Comparison of ENCODE assay signal across 16 mouse cellular contexts in genomic region chr5:146223786-146224185, GRCm38 (mm10). TPM values are rescaled to one million over a fixed set of nuclear protein-coding genes. Genes with fewer than 3 reads are reported as not detected.
DNase-seq lines count a peak whose midpoint lies in the region; ATAC-seq lines count a peak whose summit lies in the region.
"Had no signal": no experiment of that assay in that cellular context is flagged by ENCODE, and none has a peak within 500 bp of the region (broad histone marks: within the 10 kb centered on the region; RNA-seq: fewer than 3 reads in every experiment).

No protein-coding gene starts in this region.

- no peak overlapping the region for H3K27ac ChIP-seq in embryonic facial prominence, embryonic 14.5 days (replicated peaks; ENCODE audit: low read depth, low read length)
- no peak overlapping the region for H3K27ac ChIP-seq in embryonic facial prominence, embryonic 10.5 days (replicated peaks)
- no peak overlapping the region for H3K27ac ChIP-seq in kidney, embryonic 14.5 days (ENCODE audit: low read depth, low read length)
- H3K27ac ChIP-seq: liver, embryonic 14.5 days had no signal

- H3K9ac ChIP-seq in embryonic facial prominence, embryonic 14.5 days (ENCODE audit: low read depth, low read length) = no peak overlapping the region
- H3K9ac ChIP-seq in kidney, embryonic 14.5 days (ENCODE audit: low read depth, low read length) = no peak overlapping the region
- H3K9ac ChIP-seq: liver, embryonic 14.5 days had no signal

- peaks cover 5% of the 10 kb centered on the region; the same call in 1 of the 2 replicates for H3K4me1 ChIP-seq in embryonic facial prominence, embryonic 14.5 days (ENCODE audit: control insufficient read depth, insufficient read depth, low read length)
- peaks cover 11% of the 10 kb centered on the region for H3K4me1 ChIP-seq in embryonic facial prominence, embryonic 10.5 days
- H3K4me1 ChIP-seq in kidney, embryonic 14.5 days (ENCODE audit: control insufficient read depth, insufficient read depth, low read length) = peaks cover 7% of the 10 kb centered on the region; the same call in 1 of the 2 replicates

- ATAC-seq in embryonic facial prominence, embryonic 14.5 days (ENCODE audit: low read depth) = no peak
- ATAC-seq in kidney, embryonic 14.5 days (ENCODE audit: low FRiP score, low TSS enrichment) = no peak
- ATAC-seq: inflammation-experienced regulatory T-cells, adult 6 months had no signal

- no peak overlapping the region for H3K4me2 ChIP-seq in embryonic facial prominence, embryonic 14.5 days (ENCODE audit: low read depth, low read length)
- H3K4me2 ChIP-seq in kidney, embryonic 14.5 days (replicated peaks; ENCODE audit: low read depth, low read length) = no peak overlapping the region
- H3K4me2 ChIP-seq: heart, embryonic 11.5 days; midbrain, embryonic 11.5 days had no signal

- peaks cover 8% of the 10 kb centered on the region; the same call in 1 of the 2 replicates for H3K36me3 ChIP-seq in embryonic facial prominence, embryonic 14.5 days (ENCODE audit: control insufficient read depth, insufficient read depth, low read length)
- H3K36me3 ChIP-seq in embryonic facial prominence, embryonic 10.5 days (replicated peaks) = peaks cover 10% of the 10 kb centered on the region
- H3K36me3 ChIP-seq in kidney, embryonic 14.5 days (ENCODE audit: control insufficient read depth, insufficient read depth, low read length) = peaks cover 6% of the 10 kb centered on the region; the same call in 1 of the 2 replicates

- 75% methylated on average over 5 of the region's 5 CpGs for WGBS in embryonic facial prominence, embryonic 14.5 days
- WGBS in embryonic facial prominence, embryonic 10.5 days = 88% methylated on average over 5 of the region's 5 CpGs
- 85% methylated on average over 5 of the region's 5 CpGs for WGBS in kidney, embryonic 14.5 days

- no peak overlapping the region for H3K4me3 ChIP-seq in embryonic facial prominence, embryonic 14.5 days (ENCODE audit: low read depth, low read length)
- no peak overlapping the region for H3K4me3 ChIP-seq in embryonic facial prominence, embryonic 10.5 days
- no peak overlapping the region for H3K4me3 ChIP-seq in kidney, embryonic 14.5 days (ENCODE audit: low read length)

- DNase-seq in embryonic facial prominence, embryonic 14.5 days (ENCODE audit: low spot score) = peak; percentile 59
- DNase-seq in embryonic facial prominence, embryonic 10.5 days (ENCODE audit: low spot score) = no peak
- DNase-seq in kidney, postnatal 36 days = peak; percentile 47 to 70
- DNase-seq in lung, postnatal 10 days = peak; percentile 21
- DNase-seq in lung, postnatal 4 days = no peak
- DNase-seq in lung, postnatal 36 days = peak; percentile 50
- no peak for DNase-seq in embryo, embryonic 11 days
- DNase-seq: cerebellum, adult 11 months; heart, postnatal 4 days; thymus, adult 18-20 months had no signal

- H3K9me3 ChIP-seq in embryonic facial prominence, embryonic 14.5 days (ENCODE audit: control insufficient read depth, low read length) = no peaks in the 10 kb centered on the region
- H3K9me3 ChIP-seq in embryonic facial prominence, embryonic 10.5 days = no peaks in the 10 kb centered on the region
- H3K9me3 ChIP-seq in kidney, embryonic 14.5 days (ENCODE audit: control insufficient read depth, low read length) = no peaks in the 10 kb centered on the region

- H3K27me3 ChIP-seq in embryonic facial prominence, embryonic 14.5 days (replicated peaks; ENCODE audit: control insufficient read depth, insufficient read depth, low read length) = no peaks in the 10 kb centered on the region
- H3K27me3 ChIP-seq in embryonic facial prominence, embryonic 10.5 days (replicated peaks; ENCODE audit: low read depth, poor library complexity, severe bottlenecking) = no peaks in the 10 kb centered on the region
- H3K27me3 ChIP-seq in kidney, embryonic 14.5 days (ENCODE audit: control insufficient read depth, insufficient read depth, low read length) = no peaks in the 10 kb centered on the region

RNA-seq across cellular contexts. Expression of gene Rnf6, which starts 2.4 kb away (rescaled TPM):
- polyA plus RNA-seq in embryonic facial prominence, embryonic 14.5 days (2014; fragmentation: Nextera tagmentation; extraction: Ambion mirVana) = 41.5 and 41.6 TPM in 2 replicates
- polyA plus RNA-seq in embryonic facial prominence, embryonic 10.5 days (2016; fragmentation: Nextera tagmentation; extraction: Ambion mirVana) = 28.7 and 30.7 TPM in 2 replicates
- 29.5 and 38.2 TPM in 2 replicates for polyA plus RNA-seq in kidney, embryonic 14.5 days (2014; fragmentation: Nextera tagmentation; extraction: Ambion mirVana)

RNA-seq across cellular contexts. Expression of gene Cdk8, which starts 7.2 kb away (rescaled TPM):
- polyA plus RNA-seq in embryonic facial prominence, embryonic 14.5 days (2014; fragmentation: Nextera tagmentation; extraction: Ambion mirVana) = 23.7 and 26.1 TPM in 2 replicates
- polyA plus RNA-seq in embryonic facial prominence, embryonic 10.5 days (2016; fragmentation: Nextera tagmentation; extraction: Ambion mirVana) = 25.0 and 26.6 TPM in 2 replicates
- 30.7 and 35.0 TPM in 2 replicates for polyA plus RNA-seq in kidney, embryonic 14.5 days (2014; fragmentation: Nextera tagmentation; extraction: Ambion mirVana)

RNA-seq across cellular contexts. Expression of gene 1700001J03Rik, which starts 38.7 kb away (rescaled TPM):
- polyA plus RNA-seq in embryonic facial prominence, embryonic 14.5 days (2014; fragmentation: Nextera tagmentation; extraction: Ambion mirVana) = not detected in 2 replicates
- not detected in 2 replicates for polyA plus RNA-seq in embryonic facial prominence, embryonic 10.5 days (2016; fragmentation: Nextera tagmentation; extraction: Ambion mirVana)
- polyA plus RNA-seq in kidney, embryonic 14.5 days (2014; fragmentation: Nextera tagmentation; extraction: Ambion mirVana) = 1.1 TPM in 1 of 2 replicates, not detected in the other
- polyA plus RNA-seq: heart, embryonic 11.5 days; midbrain, embryonic 11.5 days had no signal

RNA-seq across cellular contexts. Expression of gene Gm6309, which starts 53.3 kb away (rescaled TPM):
- not detected in 2 replicates for polyA plus RNA-seq in embryonic facial prominence, embryonic 14.5 days (2014; fragmentation: Nextera tagmentation; extraction: Ambion mirVana)
- not detected in 2 replicates for polyA plus RNA-seq in embryonic facial prominence, embryonic 10.5 days (2016; fragmentation: Nextera tagmentation; extraction: Ambion mirVana)
- polyA plus RNA-seq in kidney, embryonic 14.5 days (2014; fragmentation: Nextera tagmentation; extraction: Ambion mirVana) = not detected in 2 replicates
- polyA plus RNA-seq: heart, embryonic 11.5 days; inflammation-experienced regulatory T-cells, adult 6 months; liver, embryonic 14.5 days; midbrain, embryonic 11.5 days; spleen, adult 2 months had no signal

Comparison
In these comparisons a context has a peak if more than half of its experiments do, and no peak if none do; other contexts are left out.
1. DNase-seq: peak in embryonic facial prominence, embryonic 14.5 days (single experiment), kidney, postnatal 36 days (2 of 2), lung, postnatal 10 days (single experiment) and lung, postnatal 36 days (single experiment); none in embryonic facial prominence, embryonic 10.5 days (single experiment), lung, postnatal 4 days (0 of 2) and embryo, embryonic 11 days (single experiment).